Mouse (Mus musculus) right cerebral cortex, adult 2 months (tissue): ENCODE results near the gene F3.

Experiments
- DNase-seq, 2 experiments: peaks; one replicate each; pipeline ENCODE4 v3.0.0; 2021 to 2022; ENCODE audit warnings: low spot score in 2 of 2

Gene F3

DNA sequence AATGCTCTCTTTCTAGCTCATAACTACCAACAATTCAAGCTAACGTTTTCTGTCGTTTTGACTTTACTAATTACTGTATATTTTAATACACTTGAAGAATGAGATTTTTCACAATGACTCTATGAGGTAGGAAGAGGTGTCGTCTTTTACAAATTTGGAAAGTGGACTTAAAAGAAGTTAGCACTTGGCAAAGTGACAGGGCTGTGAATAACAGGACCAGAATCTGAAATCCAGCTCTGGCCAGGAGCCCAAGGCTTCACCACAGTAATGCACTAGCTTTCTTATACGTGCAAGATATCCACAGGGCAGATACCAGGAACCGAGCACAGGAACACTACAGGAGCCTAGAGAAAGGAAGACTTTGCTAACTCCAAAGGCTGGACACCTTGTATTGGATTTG, 17.2 kb upstream of the F3 start:
- no peak for DNase-seq

DNA sequence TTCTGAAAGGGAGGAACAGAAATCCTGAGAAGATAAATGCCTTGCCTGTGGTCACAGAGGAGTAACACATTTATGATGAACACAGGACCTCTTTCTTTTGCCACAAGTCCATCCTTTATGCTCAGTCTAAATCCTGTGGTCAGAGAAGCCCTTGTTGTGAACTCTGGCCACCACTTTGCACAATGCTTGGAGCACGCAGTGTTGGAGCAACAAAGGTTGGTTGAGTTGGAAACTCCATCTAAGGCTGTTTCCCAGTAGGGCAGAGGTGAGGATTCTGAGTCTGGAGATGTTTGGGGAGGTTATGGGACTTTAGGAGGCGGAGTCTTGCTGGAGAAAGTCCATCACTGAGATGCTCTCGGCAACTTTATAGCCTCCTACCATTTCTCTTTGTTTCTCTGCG, 16.2 kb upstream of the F3 start:
- DNase-seq: no peak

DNA sequence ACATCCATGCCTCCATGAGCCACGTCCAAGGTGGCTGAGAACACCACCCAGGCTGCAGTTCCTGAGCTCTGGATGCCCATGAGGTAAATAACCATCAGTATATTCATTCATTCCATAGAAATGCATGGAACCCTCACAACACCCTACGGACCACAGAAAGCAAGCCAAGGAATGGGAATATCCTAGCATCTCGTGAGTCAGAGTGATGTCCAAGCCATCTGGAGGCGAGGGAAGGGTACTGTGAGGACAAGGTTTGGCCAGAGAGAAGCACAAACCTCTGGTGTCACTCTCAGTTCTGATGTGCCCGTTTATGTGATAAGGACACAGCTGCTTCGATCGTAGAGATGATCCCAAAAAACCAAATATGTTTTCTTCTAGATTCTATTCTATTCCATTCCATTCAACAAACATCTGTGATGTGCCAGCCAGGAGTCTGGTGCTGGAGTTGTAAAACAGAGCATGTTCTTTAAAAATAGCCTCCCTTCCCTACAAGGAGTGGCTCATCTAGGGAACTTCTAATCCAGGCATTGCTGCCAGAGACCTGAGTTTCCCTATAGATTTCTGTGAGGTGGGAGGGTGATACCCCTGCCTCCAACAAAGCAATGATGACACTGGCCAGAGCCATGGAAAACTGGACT, 12.3 kb upstream of the F3 start:
- DNase-seq: no peak

DNA sequence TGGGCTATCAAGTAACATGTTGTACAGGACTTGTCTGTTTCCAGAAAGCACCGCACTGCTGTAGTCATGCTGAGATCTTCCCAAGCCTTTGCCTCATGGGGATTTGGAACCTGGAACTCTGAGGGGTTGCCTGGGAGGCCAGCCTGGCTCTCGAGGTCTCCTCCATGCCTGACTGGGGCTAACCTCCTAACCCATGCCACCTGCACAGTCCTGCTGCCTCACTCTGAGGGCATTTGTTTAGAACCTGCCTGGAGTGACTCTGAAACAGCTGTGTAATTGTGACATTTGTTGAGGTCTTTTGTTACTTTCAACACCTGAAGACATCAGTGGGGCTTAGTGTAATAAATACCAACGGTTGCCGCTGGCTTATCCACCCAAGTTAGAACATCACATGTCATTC, 11.1 kb upstream of the F3 start:
- no peak for DNase-seq

DNA sequence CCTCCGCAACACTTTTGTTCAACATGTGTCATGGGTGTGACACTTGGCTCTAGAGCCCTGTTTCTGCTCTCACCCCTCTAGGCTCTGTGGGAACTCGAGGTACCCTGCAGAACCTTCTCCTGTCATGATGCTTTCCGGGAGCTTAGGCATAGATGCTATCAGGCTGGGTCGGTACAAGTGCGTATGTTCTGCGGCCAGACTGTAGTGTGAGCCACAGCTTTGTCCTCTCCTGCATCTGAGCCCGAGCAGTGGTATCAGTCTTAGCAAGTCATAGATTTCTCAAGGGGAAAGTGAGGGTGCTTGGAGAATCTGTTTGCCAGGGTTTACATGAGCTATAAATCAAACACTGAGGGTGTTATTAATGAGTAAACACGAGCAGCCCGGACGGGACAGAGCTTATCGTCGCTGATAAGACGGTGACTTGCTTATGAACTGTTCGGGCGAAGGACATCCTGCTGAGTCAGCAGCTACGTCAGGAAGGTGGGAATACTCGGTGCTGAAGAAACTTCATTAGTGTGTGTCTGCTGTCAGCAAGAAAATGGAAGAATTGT, 10.1 kb upstream of the F3 start:
- no peak for DNase-seq

DNA sequence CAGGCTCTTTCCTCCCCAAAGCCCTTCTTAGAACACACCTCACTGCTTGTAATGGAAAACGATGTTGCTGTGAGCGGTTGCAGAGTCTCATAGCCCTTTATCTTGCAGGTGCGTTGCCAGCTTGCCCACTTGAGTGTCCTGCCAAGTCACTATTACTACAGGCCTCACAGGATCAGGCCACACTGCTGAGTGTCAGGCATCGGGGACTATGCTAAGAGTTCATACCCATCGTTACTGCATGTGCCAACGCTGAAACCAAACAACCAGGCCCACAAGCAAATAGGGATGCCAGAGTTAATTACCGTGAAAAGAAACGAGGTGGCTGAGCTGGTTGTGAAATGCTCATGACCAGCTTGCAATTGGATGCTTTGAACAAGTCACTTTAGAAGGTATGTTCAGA, 9.5 kb upstream of the F3 start:
- DNase-seq: no peak

DNA sequence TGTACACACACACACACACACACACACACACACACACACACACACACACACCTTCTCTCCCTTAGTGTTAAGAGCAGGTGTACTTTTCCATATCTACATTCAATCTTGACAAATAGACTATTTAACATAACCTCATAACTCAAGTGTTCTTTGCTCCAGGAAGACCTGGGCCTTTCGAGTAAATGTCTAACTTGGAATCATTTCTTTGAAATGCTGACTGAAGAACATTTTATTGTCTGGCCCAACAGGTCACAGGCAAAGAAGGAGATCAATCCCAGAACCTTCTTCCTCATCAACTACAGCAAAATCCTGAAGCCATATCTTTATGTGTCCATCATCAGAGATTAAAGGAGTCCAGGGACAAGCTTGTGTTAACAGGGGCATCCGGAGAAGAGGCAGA, 8.9 kb upstream of the F3 start:
- DNase-seq: no peak

DNA sequence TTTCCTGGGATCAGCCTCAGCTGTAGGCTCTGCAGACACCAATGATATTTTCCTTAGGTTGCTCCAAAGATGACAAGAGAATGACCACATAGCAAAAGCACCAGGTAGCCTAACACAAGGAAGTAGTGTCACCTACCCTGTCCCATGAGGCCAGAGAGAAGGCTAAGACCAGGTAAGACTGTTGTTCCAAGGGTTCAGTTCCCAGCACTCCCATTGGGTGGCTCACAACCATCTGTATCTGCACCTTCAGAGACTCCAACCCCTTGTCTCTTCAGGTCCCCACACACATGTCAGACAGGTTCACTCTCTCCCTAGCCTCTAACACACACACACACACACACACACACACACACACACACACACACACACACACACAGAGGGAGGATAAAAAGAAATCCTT, 8.0 kb upstream of the F3 start:
- DNase-seq: no peak

DNA sequence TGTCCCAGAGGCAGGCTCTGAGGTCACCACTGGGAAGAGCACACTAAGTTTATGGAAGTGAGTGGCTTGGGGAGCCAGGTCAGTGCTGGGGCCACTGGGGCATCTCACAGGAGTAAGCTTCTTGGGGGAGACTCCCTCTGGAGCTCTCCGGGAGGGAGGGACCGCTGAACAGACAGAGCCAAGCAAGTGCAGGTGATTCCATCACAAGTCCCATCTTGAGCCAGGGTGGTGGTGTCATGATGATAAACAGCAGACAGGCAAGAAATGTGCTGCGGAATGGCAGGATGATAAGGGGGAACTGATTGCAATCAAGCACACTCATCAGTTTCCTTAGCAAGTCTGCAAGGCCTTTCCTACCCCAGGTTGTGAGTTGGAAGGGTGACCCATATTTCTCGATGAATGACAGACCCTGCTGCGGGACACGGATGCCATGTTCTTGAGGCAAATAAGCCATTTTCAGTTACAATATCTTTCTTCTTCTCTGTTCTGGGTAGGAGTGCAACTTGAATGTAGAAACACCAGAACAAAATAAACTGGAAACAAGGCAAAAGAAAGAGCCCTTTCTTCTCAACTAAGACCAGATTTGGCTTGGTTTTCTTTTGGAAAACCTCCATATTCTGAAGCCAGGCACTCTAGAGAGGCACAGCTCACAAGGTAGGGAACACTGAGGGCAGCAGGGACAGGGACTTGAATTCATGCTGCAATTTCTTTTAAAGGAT, 7.4 kb upstream of the F3 start:
- DNase-seq: no peak

DNA sequence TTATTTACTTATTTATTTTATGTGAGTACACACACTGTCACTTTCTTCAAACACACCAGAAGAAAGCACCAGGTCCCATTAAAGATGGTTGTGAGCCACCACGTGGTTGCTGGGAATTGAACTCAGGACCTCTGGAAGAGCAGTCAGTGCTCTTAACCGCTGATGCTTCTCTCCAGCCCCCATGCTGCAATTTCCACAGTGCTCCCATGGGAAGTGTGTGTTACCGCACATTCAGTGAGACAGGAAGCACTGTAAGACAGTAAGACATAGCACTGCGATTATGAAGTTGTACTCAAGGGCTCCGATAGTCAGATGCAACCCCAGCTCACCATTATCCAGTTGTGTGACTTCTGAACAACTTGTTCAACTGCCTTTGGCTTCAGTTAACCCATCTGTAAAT, 6.9 kb upstream of the F3 start:
- no peak for DNase-seq

DNA sequence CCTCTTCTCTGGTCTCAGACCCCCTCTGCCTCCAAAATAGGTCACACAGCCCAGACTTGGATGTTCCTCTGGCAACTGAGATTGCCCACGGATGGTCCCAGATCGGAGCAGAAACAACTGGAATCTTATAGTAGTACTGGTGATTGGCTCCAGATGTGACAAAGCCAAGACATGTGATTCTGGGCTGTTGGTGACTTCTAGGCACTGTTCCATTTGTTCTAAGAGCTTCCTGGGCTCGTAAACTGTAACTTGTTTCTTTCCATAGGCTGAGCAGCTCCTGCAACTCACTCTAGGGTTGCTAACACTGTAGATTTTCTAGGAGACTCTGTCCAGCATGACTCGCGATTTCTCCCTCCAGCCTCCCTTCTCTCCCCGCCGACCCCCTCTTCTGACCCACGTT, 4.7 kb upstream of the F3 start:
- DNase-seq: no peak

DNA sequence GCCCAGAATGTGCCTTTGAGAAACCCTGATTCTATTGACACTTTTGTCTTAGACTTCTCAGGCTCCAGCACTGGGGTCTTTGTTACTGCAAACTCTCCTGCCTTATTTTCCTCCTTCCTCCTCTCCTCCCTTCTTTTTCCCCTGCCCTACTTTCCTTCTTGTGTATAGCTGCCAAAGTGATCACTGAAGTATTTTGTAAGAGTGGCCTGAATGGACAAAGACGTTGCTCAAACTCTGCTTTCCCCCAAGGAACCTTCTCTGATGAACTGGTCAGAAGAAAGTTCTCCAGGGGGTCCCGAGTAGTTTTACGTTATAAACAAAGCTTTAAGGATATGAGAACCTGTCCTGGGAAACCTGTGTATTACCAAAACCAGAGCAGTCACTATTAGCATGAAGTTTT, 3.6 kb upstream of the F3 start:
- no peak for DNase-seq

DNA sequence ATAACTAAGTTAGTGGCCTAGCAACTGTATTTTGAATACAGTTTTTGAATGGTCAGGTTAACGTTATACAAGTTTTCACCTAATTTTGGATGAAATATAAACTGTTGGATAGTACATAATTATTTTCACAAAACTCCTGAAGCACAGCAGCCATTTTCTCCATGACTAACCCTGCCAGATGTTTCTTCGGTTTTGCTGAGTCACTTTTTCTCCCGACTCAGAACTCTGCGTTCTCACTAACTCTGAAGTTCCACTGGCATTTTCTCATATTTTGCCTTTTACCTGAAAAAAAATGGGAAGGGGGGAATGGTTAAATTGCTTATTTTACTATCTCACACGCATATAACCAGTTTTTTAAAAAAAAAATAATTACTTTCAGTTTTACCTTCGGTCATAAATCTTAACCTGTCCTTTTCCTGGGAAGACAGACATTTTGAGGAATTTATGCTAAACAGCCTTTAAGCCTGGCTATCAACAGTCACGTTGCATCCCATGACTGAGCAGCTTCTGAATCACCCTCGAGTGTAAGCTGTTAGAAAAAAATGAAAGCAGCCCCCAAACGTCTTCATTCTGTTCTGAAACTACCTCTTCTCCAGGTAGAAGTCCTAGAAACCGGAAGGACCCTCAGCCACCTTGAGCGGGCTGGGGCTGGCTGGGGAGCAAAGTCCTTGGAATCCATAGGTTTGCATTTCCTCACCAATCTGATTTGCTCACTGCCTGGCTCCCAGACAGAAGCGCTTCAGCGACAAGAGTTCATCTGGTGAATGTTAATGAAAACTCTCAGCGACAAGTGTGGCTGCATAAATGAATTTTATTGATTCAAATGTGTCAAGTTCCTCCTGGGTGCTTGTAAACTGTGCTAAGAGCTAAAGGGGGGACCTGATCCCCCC, 2.3 kb upstream of the F3 start:
- no peak for DNase-seq

DNA sequence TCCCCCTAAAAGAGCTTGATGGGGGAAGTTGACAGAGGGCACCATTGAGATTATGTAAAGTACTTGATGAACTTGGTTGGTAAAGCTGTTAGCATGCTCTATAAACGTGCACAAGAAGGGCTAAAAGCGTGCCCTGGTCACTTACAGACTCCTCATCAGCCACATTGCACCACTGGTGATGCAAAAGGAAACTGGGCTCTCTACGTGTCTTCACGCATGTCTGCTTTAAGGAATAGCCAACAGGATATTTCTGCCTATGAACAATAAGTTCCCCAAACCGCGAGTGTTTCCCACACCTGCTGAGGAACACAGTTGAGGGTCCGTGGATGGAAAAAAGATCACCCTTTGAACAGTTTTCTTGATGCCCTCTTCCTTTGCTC, 1.7 kb upstream of the F3 start:
- no peak for DNase-seq

DNA sequence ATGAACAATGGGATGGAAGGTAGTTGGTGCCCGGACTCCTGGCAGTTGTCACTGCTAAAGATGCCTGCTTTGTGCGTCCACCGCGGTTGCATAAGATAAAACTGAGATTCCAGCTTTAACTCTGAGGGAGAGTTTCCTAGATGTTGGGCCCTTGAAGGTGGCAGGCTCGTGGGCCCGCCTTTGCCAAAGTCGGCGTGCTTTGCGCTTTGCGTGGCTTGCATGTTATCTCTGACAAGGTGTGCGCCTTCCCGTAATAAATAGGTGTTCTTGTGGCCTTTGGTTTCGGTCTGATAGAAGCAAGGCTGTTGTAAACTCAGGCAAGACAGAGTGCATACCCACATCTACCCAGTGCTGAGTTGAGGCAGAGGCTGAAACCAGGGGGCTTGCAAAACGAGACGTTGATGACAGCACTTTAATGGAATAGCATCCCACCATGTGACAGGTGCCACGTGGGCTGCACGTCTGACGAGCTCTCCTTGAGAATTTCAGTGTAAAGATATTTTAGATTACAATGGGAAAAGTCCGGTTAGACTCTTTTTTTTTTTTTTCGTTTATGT, 709 bp downstream of the F3 start:
- DNase-seq: peak; percentile 33 to 64

DNA sequence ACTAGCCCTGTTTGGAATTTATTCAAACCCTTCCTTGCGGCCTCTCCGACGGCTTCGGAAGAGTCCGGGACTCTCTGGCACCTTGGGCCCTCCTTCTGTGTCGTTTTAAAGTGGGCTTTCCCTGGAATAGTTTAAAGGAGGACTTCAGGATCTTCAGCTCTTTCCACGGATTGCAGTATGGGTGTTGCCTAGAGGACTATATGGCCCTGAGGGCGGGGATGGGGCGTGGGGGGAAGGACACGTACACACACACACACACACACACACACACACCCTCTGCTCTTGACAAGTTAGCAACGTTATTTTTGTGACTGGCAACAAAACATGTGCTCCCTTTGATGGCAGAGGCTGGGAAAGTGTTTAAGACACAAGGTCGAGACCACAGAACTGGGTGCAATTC, 1.2 kb downstream of the F3 start:
- DNase-seq: no peak

DNA sequence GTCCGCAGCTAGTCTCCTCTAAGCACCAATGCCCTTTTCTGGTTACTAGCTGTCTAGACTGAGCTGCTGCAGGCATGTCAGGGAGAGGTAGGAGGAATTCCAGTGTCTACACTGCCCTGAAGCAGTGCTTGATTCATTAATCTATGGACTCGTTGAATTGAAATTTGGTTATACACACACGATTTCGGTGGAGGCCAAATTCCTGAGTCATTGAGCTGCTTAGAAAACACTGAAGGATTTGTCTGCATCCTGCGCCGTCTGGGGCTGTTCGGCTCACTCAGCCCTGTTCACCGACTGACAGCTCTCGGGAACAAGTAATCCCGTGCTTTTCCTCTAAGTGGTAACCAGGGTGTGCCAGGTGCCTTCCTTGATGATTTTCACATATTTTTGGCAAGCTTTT, 2.3 kb downstream of the F3 start:
- DNase-seq: no peak

DNA sequence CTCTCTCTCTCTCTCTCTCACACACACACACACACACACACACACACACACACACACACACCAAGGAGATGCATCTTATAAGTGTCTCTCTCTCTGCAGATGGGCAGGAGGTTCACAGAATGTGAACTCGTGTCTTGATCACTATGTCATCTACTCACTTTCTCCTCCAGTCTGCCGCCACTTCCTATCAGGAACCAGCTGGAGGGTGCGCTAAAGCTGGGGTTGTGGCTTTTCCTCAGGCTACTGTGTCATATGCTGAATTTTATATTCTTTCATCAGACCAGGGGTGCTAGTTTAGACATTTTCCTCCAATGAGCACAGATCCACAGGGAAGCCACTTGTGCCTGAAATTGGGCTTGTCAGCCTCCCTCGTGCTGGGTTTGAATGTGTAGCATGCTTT, 6.3 kb downstream of the F3 start:
- no peak for DNase-seq

DNA sequence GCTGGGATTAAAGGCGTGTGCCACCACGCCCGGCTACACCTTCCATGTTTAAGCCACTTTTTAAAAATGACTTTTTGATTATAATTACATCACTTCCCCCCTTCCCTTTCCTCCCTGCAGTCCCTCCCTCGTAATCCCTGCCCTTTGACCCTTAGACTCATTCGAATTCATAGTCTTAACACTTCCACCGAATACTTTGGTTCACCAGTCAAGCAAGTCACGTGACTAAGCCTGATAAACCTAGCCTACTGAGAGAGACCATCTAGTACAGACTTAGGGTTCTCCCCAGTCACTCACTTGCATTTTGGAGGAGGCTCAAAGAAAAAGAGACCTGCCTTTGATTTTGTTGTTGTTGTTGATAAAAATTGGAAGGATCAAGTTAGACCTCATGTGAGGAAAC, 12.2 kb downstream of the F3 start:
- DNase-seq: no peak

DNA sequence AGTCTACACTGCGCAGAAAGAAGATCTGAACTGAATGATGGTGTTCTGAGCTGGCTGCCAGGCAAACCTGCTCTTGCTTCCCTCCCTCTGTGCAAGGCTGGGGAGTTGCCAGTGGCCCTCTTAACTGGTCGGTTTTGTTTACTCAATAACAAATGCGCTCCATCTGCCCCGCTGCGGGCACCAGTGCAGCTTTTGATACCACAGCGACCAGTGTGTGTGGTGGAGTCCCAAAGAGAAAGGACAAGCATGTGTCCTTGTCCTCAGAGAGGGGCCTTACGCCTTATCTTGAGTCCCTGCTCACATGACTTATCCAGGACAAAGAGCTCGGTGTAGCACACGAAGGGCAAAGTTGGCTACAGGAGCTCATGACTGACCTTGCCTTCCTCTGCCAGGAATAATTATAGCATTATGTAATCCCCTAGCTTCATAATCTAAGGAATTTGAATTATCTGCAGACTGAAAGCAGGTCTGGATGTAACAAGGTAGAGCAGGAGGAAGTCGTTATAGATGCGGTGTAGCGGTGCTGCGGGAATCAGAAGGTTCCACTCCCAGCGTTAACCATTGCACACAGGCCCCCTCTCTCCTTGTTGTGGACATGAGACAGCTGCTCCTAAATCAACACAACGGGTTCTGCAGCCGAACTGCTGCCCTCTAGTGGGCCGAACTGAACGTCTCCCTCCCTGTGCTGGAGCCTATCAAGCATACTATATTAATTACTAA, 12.8 kb downstream of the F3 start:
- DNase-seq: peak; percentile 89 to 92

DNA sequence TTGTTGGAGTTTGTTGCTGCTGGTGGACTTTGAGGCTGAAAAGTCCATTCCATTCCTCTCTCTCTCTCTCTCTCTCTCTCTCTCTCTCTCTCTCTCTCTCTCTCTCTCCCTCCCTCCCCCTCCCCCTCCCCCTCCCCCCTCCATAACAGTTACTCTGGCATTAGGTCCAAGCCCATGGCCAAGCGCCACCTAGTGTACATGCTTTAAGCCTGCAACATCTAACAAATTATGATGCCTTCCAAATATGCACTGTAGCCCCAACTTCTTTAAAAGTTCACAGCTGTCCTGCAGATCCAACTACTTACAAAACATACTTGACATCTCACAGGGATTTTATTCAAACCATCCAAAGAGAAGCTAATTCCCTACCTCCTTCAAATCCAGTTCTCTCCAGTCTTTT, 14.1 kb downstream of the F3 start:
- DNase-seq: no peak

DNA sequence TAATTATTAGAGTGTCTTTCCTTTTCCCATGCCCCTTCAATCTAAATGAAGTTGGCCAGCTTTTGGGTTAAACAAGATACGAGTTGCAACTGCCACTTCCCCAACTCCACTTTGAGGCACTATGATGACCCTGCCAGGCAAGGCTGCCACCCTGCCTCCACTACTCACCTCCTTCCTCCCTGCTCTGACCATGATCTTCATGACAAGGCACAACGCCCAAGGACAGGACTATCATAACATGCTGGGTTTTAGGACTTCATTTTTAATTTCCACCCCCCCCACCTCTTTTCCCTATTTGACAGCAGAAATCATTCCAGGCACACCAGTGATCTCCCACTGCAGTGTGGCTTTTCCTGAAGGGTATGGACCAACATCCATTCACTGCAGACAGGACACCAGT, 14.6 kb downstream of the F3 start:
- DNase-seq: no peak
